Mouse (Mus musculus) stomach, embryonic 14.5 days (tissue): ENCODE results near the gene Chkb. TPM values are rescaled to one million over a fixed set of nuclear protein-coding genes. Genes with fewer than 3 reads are reported as not detected.
"Not testable (repeated sequence)": the region's sequence is repeated elsewhere in the genome, so short reads cannot be mapped to it uniquely, and the experiment has no call there.

ENCODE experiments used
- ATAC-seq: fragments of 200-750 bp; cut with Nextera tagmentation; 2 replicates; pipeline ENCODE4 v1.8.0; 2017; ENCODE audit warnings: low read depth, moderate TSS enrichment; ENCODE audit not compliant: insufficient number of reproducible peaks, insufficient read depth, low FRiP score
- H3K27ac ChIP-seq: fragments of 300-500 bp; sonication (generic); 2 replicates; pipeline ENCODE4 v1.5.1; 2014; ENCODE audit warnings: mild to moderate bottlenecking, low read length, moderate library complexity, mixed read lengths
- H3K27me3 ChIP-seq: fragments of 300-500 bp; sonication (generic); 2 replicates; pipeline ENCODE4 v1.6.1; 2014; ENCODE audit warnings: low read length, control low read depth, mixed read lengths; ENCODE audit not compliant: control insufficient read depth, insufficient read depth
- H3K36me3 ChIP-seq: fragments of 300-500 bp; sonication (generic); 2 replicates; pipeline ENCODE4 v1.6.1; 2014; ENCODE audit warnings: mild to moderate bottlenecking, control low read depth, low read length, moderate library complexity, mixed read lengths; ENCODE audit not compliant: control insufficient read depth, insufficient read depth
- H3K4me1 ChIP-seq: fragments of 300-500 bp; sonication (generic); 2 replicates; pipeline ENCODE4 v1.6.1; 2014; ENCODE audit warnings: low read length, control low read depth, mixed read lengths; ENCODE audit not compliant: control insufficient read depth, insufficient read depth
- H3K4me2 ChIP-seq: fragments of 300-500 bp; sonication (generic); replicated peaks from 2 replicates; pipeline ENCODE4 v1.6.1; 2014; ENCODE audit warnings: low read depth, low read length, control low read depth
- H3K4me3 ChIP-seq: fragments of 300-500 bp; sonication (generic); 2 replicates; pipeline ENCODE4 v1.5.1; 2014; ENCODE audit warnings: low read depth, low read length, control low read depth
- H3K9ac ChIP-seq: fragments of 300-500 bp; sonication (generic); replicated peaks from 2 replicates; pipeline ENCODE4 v1.6.1; 2014; ENCODE audit warnings: low read depth, mild to moderate bottlenecking, control low read depth, low read length, moderate library complexity, mixed read lengths
- H3K9me3 ChIP-seq: fragments of 300-500 bp; sonication (generic); 2 replicates; pipeline ENCODE4 v1.6.1; 2016; ENCODE audit warnings: low read depth, low read length, control low read depth; ENCODE audit not compliant: control insufficient read depth
- WGBS: fragments of 180-500 bp; shearing (Covaris S2); extraction: QIAGEN DNeasy Blood & Tissue Kit; methylation state at CpG from one replicate; pipeline ENCODE4 v1.1.7; 2014; 5-methylcytosine and 5-hydroxymethylcytosine counted together
- polyA plus RNA-seq: library from polyadenylated mRNA; unstranded; fragments of >200 nt; fragmentation: Nextera tagmentation; extraction: Ambion mirVana; gene quantifications from 2 replicates; pipeline ENCODE4 v1.2.1, GENCODE M21; 2014

The Chkb gene
- polyA plus RNA-seq, 1 experiment from 2014 or later: 54.5 TPM

GRCm38 (mm10) chr15:89434136-89434535 lies 4.4 kb upstream of the Chkb start:
- Histone ChIP-seq H3K27ac (no peak overlapping the region), H3K27me3 (no peaks in the 10 kb centered on the region), H3K9me3 (no peaks in the 10 kb centered on the region), H3K9ac (no peak overlapping the region), H3K4me1 (no peaks in the 10 kb centered on the region), H3K4me3 (no peak overlapping the region), H3K36me3 (no peaks in the 10 kb centered on the region), H3K4me2 (no peak overlapping the region)
- WGBS: 70% methylated on average over 3 of the region's 3 CpGs
- no peak for ATAC-seq

DNA sequence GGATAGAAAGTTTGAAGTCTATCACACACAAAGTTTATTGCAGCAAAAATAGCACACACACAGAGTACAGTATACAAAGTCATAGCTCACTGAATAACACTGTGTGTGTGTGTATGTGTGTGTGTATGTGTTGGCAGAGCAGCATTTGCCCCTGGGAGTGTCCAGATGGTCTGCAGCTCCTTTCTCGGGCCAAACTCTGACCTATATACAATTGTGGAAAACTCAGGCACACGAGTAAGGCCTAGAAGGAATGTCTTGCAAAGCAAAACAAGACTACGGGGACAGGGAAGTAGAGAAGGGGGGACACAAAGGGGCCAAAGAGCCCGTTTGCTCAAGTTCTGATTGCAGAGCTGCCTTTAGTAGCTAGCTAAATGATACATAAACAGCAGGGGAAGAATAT lies 3.2 kb upstream of the Chkb start:
- Histone ChIP-seq H3K9me3 (no peaks in the 10 kb centered on the region), H3K27me3 (no peaks in the 10 kb centered on the region), H3K9ac (no peak overlapping the region), H3K4me1 (no peaks in the 10 kb centered on the region), H3K36me3 (no peaks in the 10 kb centered on the region), H3K4me2 (no peak overlapping the region), H3K4me3 (no peak overlapping the region), H3K27ac (no peak overlapping the region)
- ATAC-seq: no peak
- 72% methylated on average over 4 of the region's 4 CpGs for WGBS

- Histone ChIP-seq H3K4me3 (no peak overlapping the region), H3K4me2 (no peak overlapping the region), H3K36me3 (peaks cover 9% of the 10 kb centered on the region; the same call in 1 of the 2 replicates), H3K4me1 (no peaks in the 10 kb centered on the region), H3K9me3 (no peaks in the 10 kb centered on the region), H3K9ac (no peak overlapping the region), H3K27ac (no peak overlapping the region), H3K27me3 (no peaks in the 10 kb centered on the region)
- 93% methylated on average over 6 of the region's 6 CpGs for WGBS
- ATAC-seq: no peak
Measured at GRCm38 (mm10) chr15:89431806-89432205, 2.1 kb upstream of the Chkb start.

DNA sequence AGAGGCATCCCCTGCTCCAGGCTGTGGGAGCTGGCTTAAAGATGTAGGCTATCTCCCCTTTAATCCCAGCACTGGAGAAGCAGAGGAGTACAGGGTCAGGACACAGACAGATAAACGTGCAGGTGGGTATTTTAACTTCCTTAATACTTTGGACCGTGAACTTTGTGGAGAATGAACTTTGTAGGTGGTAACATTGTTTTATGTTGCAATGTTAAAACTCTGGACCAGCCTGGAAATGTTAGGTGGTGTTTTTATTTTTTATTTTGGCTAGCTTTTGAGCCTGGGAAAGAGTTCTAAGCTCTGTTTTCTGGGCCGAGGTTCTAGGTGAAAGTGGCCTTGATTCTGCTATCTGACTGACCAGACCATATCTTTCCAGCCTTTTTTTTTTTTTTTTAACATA lies 1.6 kb upstream of the Chkb start:
- H3K9me3 ChIP-seq: no peaks in the 10 kb centered on the region
- no peak overlapping the region for H3K27ac ChIP-seq
- no peak for ATAC-seq
- no peaks in the 10 kb centered on the region for H3K27me3 ChIP-seq
- H3K4me1 ChIP-seq: no peaks in the 10 kb centered on the region
- no peak overlapping the region for H3K4me2 ChIP-seq
- H3K36me3 ChIP-seq: peaks cover 15% of the 10 kb centered on the region
- no peak overlapping the region for H3K4me3 ChIP-seq
- 92% methylated on average over 3 of the region's 3 CpGs for WGBS
- H3K9ac ChIP-seq: no peak overlapping the region

- WGBS: 87% methylated on average over 7 of the region's 9 CpGs
- not testable (repeated sequence) for H3K9me3 ChIP-seq, H3K27me3 ChIP-seq, H3K27ac ChIP-seq, ATAC-seq, H3K4me1 ChIP-seq, H3K4me3 ChIP-seq, H3K4me2 ChIP-seq, H3K9ac ChIP-seq
- peaks cover 15% of the 10 kb centered on the region for H3K36me3 ChIP-seq
Measured at GRCm38 (mm10) chr15:89430771-89431170, 1.1 kb upstream of the Chkb start.

DNA sequence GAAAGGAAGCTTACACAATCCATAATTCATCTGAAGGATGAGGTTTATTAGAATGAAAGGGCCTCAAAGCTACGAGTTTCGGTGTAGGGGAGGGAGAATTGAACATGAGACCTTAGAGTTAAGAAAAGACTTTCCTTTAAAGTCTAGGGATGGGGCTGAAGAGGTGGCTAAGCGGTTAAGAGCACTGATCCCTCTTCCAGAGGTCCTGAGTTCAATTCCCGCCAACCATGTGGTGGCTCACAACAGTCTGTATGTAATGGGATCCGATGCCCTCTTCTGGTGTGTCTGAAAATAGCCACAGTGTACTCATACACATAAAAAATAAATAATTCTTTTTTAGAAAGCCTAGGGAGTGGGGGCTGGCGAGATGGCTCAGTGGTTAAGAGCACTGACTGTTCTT lies 633 bp upstream of the Chkb start:
- no peaks in the 10 kb centered on the region for H3K27me3 ChIP-seq
- H3K9ac ChIP-seq: peak overlapping the region; percentile 52
- peak overlapping the region; percentile 78 for H3K4me3 ChIP-seq
- H3K36me3 ChIP-seq: peaks cover 15% of the 10 kb centered on the region
- WGBS: 49% methylated on average over 6 of the region's 6 CpGs
- H3K27ac ChIP-seq: peak overlapping the region; percentile 97
- H3K9me3 ChIP-seq: no peaks in the 10 kb centered on the region
- H3K4me2 ChIP-seq: peak overlapping the region; percentile 85
- ATAC-seq: no peak
- H3K4me1 ChIP-seq: no peaks in the 10 kb centered on the region

DNA sequence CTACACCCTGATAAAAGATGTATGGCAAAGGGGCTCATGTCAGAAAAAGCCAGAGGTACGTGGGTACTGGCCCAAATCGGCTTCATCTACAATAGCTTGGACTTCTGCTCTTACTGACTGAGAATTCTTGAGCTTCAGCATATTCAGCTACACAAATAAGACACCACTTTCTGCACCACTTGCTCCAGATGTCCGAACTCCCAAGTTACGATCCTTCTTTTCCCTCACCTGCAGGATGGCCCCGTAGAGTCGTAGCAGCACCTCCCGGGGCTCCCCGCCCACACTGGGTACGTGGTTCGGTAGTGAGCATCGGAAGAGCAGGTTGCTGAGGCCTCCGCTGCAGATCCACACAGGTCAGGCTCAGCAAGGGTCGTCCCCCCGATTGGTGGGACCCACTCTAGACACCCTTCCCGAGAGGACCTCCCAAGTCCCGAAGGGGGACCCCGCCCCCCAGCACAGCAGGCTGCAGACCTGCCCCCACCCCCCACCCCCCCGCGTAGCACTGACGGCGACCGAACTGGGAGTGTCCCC lies 822 bp downstream of the Chkb start:
- Histone ChIP-seq H3K27me3 (no peaks in the 10 kb centered on the region), H3K36me3 (peaks cover 15% of the 10 kb centered on the region), H3K4me3 (peak overlapping the region; percentile 78), H3K4me1 (no peaks in the 10 kb centered on the region), H3K9ac (peak overlapping the region; percentile 57), H3K4me2 (peak overlapping the region; percentile 85), H3K27ac (peak overlapping the region; percentile 52; the same call in 1 of the 2 replicates), H3K9me3 (no peaks in the 10 kb centered on the region)
- 5% methylated on average over 19 of the region's 22 CpGs for WGBS
- peak; percentile 56; the same call in 1 of the 2 replicates for ATAC-seq

GRCm38 (mm10) chr15:89428136-89428790 lies 1.4 kb downstream of the Chkb start:
- Histone ChIP-seq H3K4me2 (peak overlapping the region; percentile 85), H3K27me3 (no peaks in the 10 kb centered on the region), H3K27ac (no peak overlapping the region), H3K4me3 (peak overlapping the region; percentile 78), H3K9me3 (no peaks in the 10 kb centered on the region), H3K36me3 (peaks cover 15% of the 10 kb centered on the region), H3K4me1 (no peaks in the 10 kb centered on the region), H3K9ac (no peak overlapping the region)
- no peak for ATAC-seq
- WGBS: 83% methylated on average over 19 of the region's 19 CpGs

- WGBS: 88% methylated on average over 10 of the region's 10 CpGs
- ATAC-seq: no peak
- Histone ChIP-seq H3K27ac (no peak overlapping the region), H3K4me2 (no peak overlapping the region), H3K36me3 (peaks cover 15% of the 10 kb centered on the region), H3K27me3 (no peaks in the 10 kb centered on the region), H3K9ac (no peak overlapping the region), H3K4me3 (no peak overlapping the region), H3K9me3 (no peaks in the 10 kb centered on the region), H3K4me1 (no peaks in the 10 kb centered on the region)
Measured at GRCm38 (mm10) chr15:89426716-89427115, 3.0 kb downstream of the Chkb start.
